Mouse (Mus musculus) left cerebral cortex, postnatal 10 days (tissue): Measurements from ENCODE around the gene Gm3317. TPM values are rescaled to one million over a fixed set of nuclear protein-coding genes. Genes with fewer than 3 reads are reported as not detected.
"Not testable (repeated sequence)": the region's sequence is repeated elsewhere in the genome, so short reads cannot be mapped to it uniquely, and the experiment has no call there.

Source experiments
- DNase-seq, 2 experiments: peaks; one replicate each; pipeline ENCODE4 v3.0.0; 2021 to 2022; ENCODE audit warnings: low spot score in 2 of 2, mixed read lengths in 1 of 2; ENCODE audit errors: extremely low spot score in 1 of 2
- intact Hi-C: fragments of 180-260 bp; cut with DNase I; formaldehyde crosslinking; loops from one replicate; pipeline ENCODE4 v1.15.1; 2025
- total RNA-seq, 2 experiments: library from RNA; stranded (reverse); gene quantifications; 2 replicates each; pipeline ENCODE4 v1.2.3; 2021

Gm3317 gene
- not detected for total RNA-seq

- intact Hi-C loops, DNase-seq: not testable (repeated sequence)
Measured at GRCm38 (mm10) chr14:5164235-5164634, at the start of gene Gm3317. Gene Gm3317 (plus strand): TSS chr14:5164535.

DNA sequence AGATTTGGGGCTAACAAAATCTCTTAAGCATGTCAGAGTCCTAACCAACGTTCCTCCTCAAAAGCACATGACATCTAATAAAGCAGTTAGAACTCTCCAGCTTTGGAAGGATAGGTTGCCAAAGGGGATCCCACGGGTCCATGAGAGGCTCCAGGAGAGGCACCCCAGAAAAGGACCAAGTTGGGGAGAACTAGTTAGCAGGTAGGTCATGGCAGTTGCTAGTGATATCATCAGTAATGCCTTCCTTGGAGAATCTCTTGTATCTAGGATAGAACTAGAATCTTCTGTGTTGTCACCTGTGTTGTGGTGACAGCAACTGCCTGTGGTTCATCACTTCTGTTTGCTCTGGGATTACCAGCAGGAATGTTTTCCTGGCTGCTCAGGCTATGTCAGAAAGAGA, 33.1 kb upstream of the Gm3317 start, which contains the start of gene Gm8279:
Gene Gm8279, plus strand, starts transcription at position 301 of the 400 bp plus-strand sequence.
- intact Hi-C loops, DNase-seq: not testable (repeated sequence)

DNA sequence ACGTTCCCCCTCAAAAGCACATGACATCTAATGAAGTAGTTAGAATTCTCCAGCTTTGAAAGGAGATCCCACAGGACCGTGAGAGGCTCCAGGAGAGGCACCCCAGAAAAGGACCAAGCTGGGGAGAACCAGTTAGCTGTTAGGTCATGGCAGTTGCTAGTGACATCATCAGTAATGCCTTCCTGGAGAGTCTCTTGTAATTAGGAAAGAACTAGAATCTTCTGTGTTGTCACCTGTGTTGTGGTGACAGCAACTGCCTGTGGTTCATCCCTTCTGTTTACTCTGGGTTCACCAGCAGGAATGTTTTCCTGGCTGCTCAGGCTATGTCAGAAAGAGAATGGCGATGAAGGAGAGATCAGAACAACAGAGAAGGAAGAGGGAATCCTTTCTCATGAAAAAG, 21.2 kb downstream of the Gm3317 start, which contains the start of gene Gm8271:
Gene Gm8271, plus strand, starts transcription at position 301 of the 400 bp plus-strand sequence.
- DNase-seq, intact Hi-C loops: not testable (repeated sequence)

Other genes starting within 250 kb of the Gm3317 start
- not detected for gene Gm8297, start 180.6 kb upstream of the Gm3317 start, total RNA-seq
- gene Gm3298, start 148.6 kb upstream of the Gm3317 start, total RNA-seq = not detected
- gene 4930555G01Rik, start 113.9 kb upstream of the Gm3317 start, total RNA-seq = not detected
- gene Gm8281, start 93.5 kb upstream of the Gm3317 start, total RNA-seq = 1 to 10 TPM; 6.0 to 6.8 TPM
- gene Gm8279, start 33.0 kb upstream of the Gm3317 start, total RNA-seq = not detected
- gene Gm8271, start 21.3 kb downstream of the Gm3317 start, total RNA-seq = not detected
- not detected for gene Gm3526, start 96.0 kb downstream of the Gm3317 start, total RNA-seq
- gene Gm3542, start 170.4 kb downstream of the Gm3317 start, total RNA-seq = not detected
- under 1 TPM in 1 of 2 experiments, not detected in 1; 0.75 TPM for gene Gm3500, start 224.5 kb downstream of the Gm3317 start, total RNA-seq